Mouse (Mus musculus) CH12.LX (cell line): ENCODE measurements at regions not wholly inside any gene's neighbourhood (a gene's known extent, or its start where the extent isn't known, plus 50 kb on each side); places are given as distances from the start of the nearest gene placed in this dataset.

Experiments
- DNase-seq: peaks from one replicate; pipeline ENCODE4 v3.0.0-alpha.2; 2013; ENCODE audit errors: extremely low read depth
- H3K27ac ChIP-seq: 2 replicates; pipeline ENCODE4 v1.5.1; 2012; ENCODE audit warnings: low read depth, mild to moderate bottlenecking, control low read depth, moderate library complexity; ENCODE audit not compliant: insufficient read depth
- H3K27me3 ChIP-seq: replicated peaks from 2 replicates; pipeline ENCODE3; 2012; ENCODE audit warnings: inconsistent platforms
- H3K36me3 ChIP-seq, 2 experiments: replicated peaks in 1 of 2; 2 replicates each; pipeline versions ENCODE3 to v1.6.1; 2012; ENCODE audit warnings: inconsistent platforms in 1 of 2, low read length in 1 of 2, mild to moderate bottlenecking in 1 of 2, mixed read lengths in 1 of 2, moderate library complexity in 1 of 2; ENCODE audit not compliant: control insufficient read depth in 1 of 2, insufficient read depth in 1 of 2
- H3K4me1 ChIP-seq, 2 experiments: 2 replicates each; pipeline ENCODE4 v1.6.1; 2012; ENCODE audit warnings: inconsistent platforms in 1 of 2, moderate library complexity in 1 of 2; ENCODE audit not compliant: insufficient read depth in 2 of 2, control insufficient read depth in 1 of 2
- H3K4me2 ChIP-seq: 2 replicates; pipeline ENCODE4 v1.6.1; 2012; ENCODE audit warnings: low read depth, mild to moderate bottlenecking, control low read depth; ENCODE audit not compliant: poor library complexity, insufficient read depth, severe bottlenecking
- H3K4me3 ChIP-seq, 3 experiments: fragments of 150-350 bp in 1 of 3; sonication (generic) in 1 of 3; replicated peaks in 1 of 3; 2 replicates each; pipeline versions ENCODE3 to v1.5.1; 2011 to 2012; ENCODE audit warnings: low read depth in 2 of 3, low read length in 2 of 3, mild to moderate bottlenecking in 2 of 3, moderate library complexity in 2 of 3, control low read depth in 1 of 3, improper control_type of control experiment in 1 of 3, inconsistent platforms in 1 of 3, mixed read lengths in 1 of 3; ENCODE audit not compliant: poor library complexity in 1 of 3
- H3K79me2 ChIP-seq: replicated peaks from 2 replicates; pipeline ENCODE4 v1.6.1; 2012; ENCODE audit warnings: mild to moderate bottlenecking, moderate library complexity; ENCODE audit not compliant: control insufficient read depth, poor library complexity, insufficient read depth, severe bottlenecking; ENCODE audit errors: extremely low read depth
- H3K9ac ChIP-seq: 2 replicates; pipeline ENCODE4 v1.6.1; 2012; ENCODE audit warnings: low read depth, mild to moderate bottlenecking, control low read depth, moderate library complexity; ENCODE audit not compliant: insufficient read depth
- H3K9me3 ChIP-seq: replicated peaks from 2 replicates; pipeline ENCODE3; 2012; ENCODE audit warnings: low read length, inconsistent platforms, mixed read lengths
- BHLHE40 ChIP-seq: IDR thresholded peaks from 2 replicates; pipeline ENCODE4 v1.6.1; 2011; ENCODE audit warnings: mild to moderate bottlenecking, low read depth, low read length, improper control_type of control experiment
- CHD1 ChIP-seq: IDR thresholded peaks from 2 replicates; pipeline ENCODE4 v1.6.1; 2012; ENCODE audit warnings: low read depth, low read length, improper control_type of control experiment, inconsistent platforms
- CHD2 ChIP-seq: IDR thresholded peaks from 2 replicates; pipeline ENCODE4 v1.6.1; 2011; ENCODE audit warnings: low read length, improper control_type of control experiment
- CTCF ChIP-seq, 2 experiments: IDR thresholded peaks in 1 of 2; conservative IDR thresholded peaks in 1 of 2; 2 replicates each; pipeline ENCODE4 v1.5.1; 2011 to 2012; ENCODE audit warnings: low read depth in 2 of 2, low read length in 2 of 2, improper control_type of control experiment in 1 of 2, inconsistent platforms in 1 of 2, mild to moderate bottlenecking in 1 of 2, moderate library complexity in 1 of 2
- E2F4 ChIP-seq: IDR thresholded peaks from 2 replicates; pipeline ENCODE4 v1.6.1; 2011; ENCODE audit warnings: low read depth, low read length, improper control_type of control experiment; ENCODE audit not compliant: insufficient replicate concordance
- EP300 ChIP-seq: IDR thresholded peaks from 2 replicates; pipeline ENCODE4 v1.6.1; 2011; ENCODE audit warnings: low read length, improper control_type of control experiment
- HCFC1 ChIP-seq: IDR thresholded peaks from 2 replicates; pipeline ENCODE4 v1.6.1; 2012; ENCODE audit warnings: low read depth, mild to moderate bottlenecking, inconsistent platforms, low read length, improper control_type of control experiment
- IRF4 ChIP-seq: IDR thresholded peaks from 2 replicates; pipeline ENCODE4 v1.6.1; 2014; ENCODE audit warnings: low read depth, mild to moderate bottlenecking, inconsistent platforms, low read length, improper control_type of control experiment
- KAT2A ChIP-seq: IDR thresholded peaks from 2 replicates; pipeline ENCODE4 v1.6.1; 2012; ENCODE audit warnings: low read length, improper control_type of control experiment, inconsistent platforms; ENCODE audit not compliant: insufficient replicate concordance
- NELFE ChIP-seq: IDR thresholded peaks from 2 replicates; pipeline ENCODE4 v1.6.1; 2011; ENCODE audit warnings: low read depth, low read length, improper control_type of control experiment
- POLR2A ChIP-seq: IDR thresholded peaks from 2 replicates; pipeline ENCODE4 v1.6.1; 2011; ENCODE audit warnings: low read depth, mild to moderate bottlenecking, improper control_type of control experiment, low read length
- SIN3A ChIP-seq: IDR thresholded peaks from 2 replicates; pipeline ENCODE4 v1.6.1; 2012; ENCODE audit warnings: low read length, improper control_type of control experiment, inconsistent platforms
- SMC3 ChIP-seq: IDR thresholded peaks from 2 replicates; pipeline ENCODE4 v1.6.1; 2011; ENCODE audit warnings: low read depth, low read length, improper control_type of control experiment
- TCF12 ChIP-seq: IDR thresholded peaks from 2 replicates; pipeline ENCODE4 v1.6.1; 2014; ENCODE audit warnings: low read depth, mild to moderate bottlenecking, inconsistent platforms, low read length, improper control_type of control experiment
- USF1 ChIP-seq: IDR thresholded peaks from 2 replicates; pipeline ENCODE4 v1.6.1; 2014; ENCODE audit warnings: low read depth, mild to moderate bottlenecking, inconsistent platforms, low read length, improper control_type of control experiment
- USF2 ChIP-seq: conservative IDR thresholded peaks from 2 replicates; pipeline ENCODE4 v1.6.1; 2011; ENCODE audit warnings: low read depth, low read length, improper control_type of control experiment
- ZC3H11A ChIP-seq: IDR thresholded peaks from 2 replicates; pipeline ENCODE4 v1.6.1; 2012; ENCODE audit warnings: low read depth, mild to moderate bottlenecking, inconsistent platforms, low read length, improper control_type of control experiment
- ZNF384 ChIP-seq: IDR thresholded peaks from 2 replicates; pipeline ENCODE4 v1.6.1; 2012; ENCODE audit warnings: low read depth, low read length, improper control_type of control experiment, inconsistent platforms
- dilution Hi-C: fragments of 300-500 bp; cut with MboI; formaldehyde crosslinking; loops from 2 replicates; pipeline ENCODE4 v1.14.3; 2020; ENCODE audit warnings: low sequenced_read_pairs; ENCODE audit not compliant: extremely low pct_unique_long_range_greater_than_20kb, extremely low pct_ligation_motif_present
- in situ Hi-C: fragments of 300-500 bp; cut with MboI; formaldehyde crosslinking; loops from 3 replicates; pipeline ENCODE4 v1.14.3; 2019; ENCODE audit warnings: low sequenced_read_pairs, low pct_ligation_motif_present, low pct_unique_long_range_greater_than_20kb, mixed read lengths

GRCm38 (mm10) chr1:89337861-89338260 is 116.7 kb upstream of the Agap1 start:
- dilution Hi-C loops: no loop called here
- no peak overlapping the region for H3K27ac ChIP-seq

GRCm38 (mm10) chr1:89342794-89343193 is 111.8 kb upstream of the Agap1 start:
- Histone ChIP-seq H3K9ac (no peak overlapping the region), H3K4me2 (no peak overlapping the region), H3K9me3 (peaks cover 64% of the 10 kb centered on the region), H3K4me1 (no peaks in the 10 kb centered on the region), H3K79me2 (no peaks in the 10 kb centered on the region), H3K27ac (no peak overlapping the region), H3K36me3 (no peaks in the 10 kb centered on the region), H3K27me3 (no peaks in the 10 kb centered on the region), H3K4me3 (no peak overlapping the region)
- TF ChIP-seq CHD1: no peak
- TF ChIP-seq TCF12: no peak
- TF ChIP-seq SMC3: no peak
- no peak for TF ChIP-seq HCFC1
- no peak for TF ChIP-seq ZNF384
- no peak for TF ChIP-seq KAT2A
- no peak for TF ChIP-seq CTCF (conservative IDR thresholded peaks at IDR 0.05 in 1 of 2, IDR thresholded peaks at IDR 0.05 in 1 of 2; ENCODE audit: low read depth in 2 of 2, low read length in 2 of 2)
- no peak for TF ChIP-seq E2F4
- no peak for TF ChIP-seq POLR2A
- TF ChIP-seq ZC3H11A: no peak
- in situ Hi-C loops (no loop called here), dilution Hi-C loops (no loop called here)
- DNase-seq: no peak

More at GRCm38 (mm10) chr1:89337861-89338260, 116.7 kb upstream of the Agap1 start:
- Histone ChIP-seq H3K27me3 (no peaks in the 10 kb centered on the region), H3K4me1 (no peaks in the 10 kb centered on the region), H3K36me3 (no peaks in the 10 kb centered on the region), H3K79me2 (no peaks in the 10 kb centered on the region), H3K9ac (no peak overlapping the region), H3K4me3 (no peak overlapping the region), H3K9me3 (peaks cover 66% of the 10 kb centered on the region)
- no peak for DNase-seq
- in situ Hi-C loops: no loop called here
- no peak for TF ChIP-seq SIN3A
- TF ChIP-seq KAT2A: no peak
- TF ChIP-seq E2F4: no peak
- TF ChIP-seq EP300: no peak
- no peak for TF ChIP-seq NELFE
- no peak for TF ChIP-seq IRF4
- TF ChIP-seq USF2: no peak
- TF ChIP-seq, all 38 proteins: peak for 0
- no peak overlapping the region for H3K4me2 ChIP-seq

DNA sequence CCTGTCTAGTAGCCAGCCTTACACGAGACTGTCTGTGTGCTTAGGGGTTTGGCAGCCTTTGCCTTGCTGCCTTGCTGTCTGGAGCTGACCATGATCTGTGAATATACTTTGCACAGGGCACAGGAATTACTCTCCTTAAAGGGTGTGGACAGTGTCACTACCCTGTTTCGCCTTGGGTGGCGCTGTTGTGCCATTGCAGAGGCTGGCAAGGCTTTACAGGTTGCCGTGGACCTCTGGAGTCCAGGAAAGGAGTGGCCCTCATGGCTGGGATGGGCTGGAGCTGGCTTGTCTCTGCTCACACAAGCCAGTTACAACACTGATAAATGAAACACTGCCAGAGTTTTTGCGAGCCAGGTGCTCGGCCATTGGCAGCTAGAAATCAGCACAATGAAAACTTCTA is 110.1 kb upstream of the Agap1 start:
- in situ Hi-C loops (no loop called here), dilution Hi-C loops (no loop called here)
- no peaks in the 10 kb centered on the region for H3K27me3 ChIP-seq
- H3K4me1 ChIP-seq: no peaks in the 10 kb centered on the region
- no peak overlapping the region for H3K4me2 ChIP-seq
- H3K79me2 ChIP-seq: no peaks in the 10 kb centered on the region
- H3K27ac ChIP-seq: no peak overlapping the region
- no peaks in the 10 kb centered on the region for H3K36me3 ChIP-seq
- H3K4me3 ChIP-seq: no peak overlapping the region
- DNase-seq: no peak
- H3K9me3 ChIP-seq: peaks cover 69% of the 10 kb centered on the region
- H3K9ac ChIP-seq: no peak overlapping the region
- TF ChIP-seq CHD2 (no peak), CTCF (conservative IDR thresholded peaks at IDR 0.05 in 1 of 2, IDR thresholded peaks at IDR 0.05 in 1 of 2; ENCODE audit: low read depth in 2 of 2, low read length in 2 of 2) (no peak), KAT2A (no peak), SIN3A (no peak), USF1 (no peak), IRF4 (no peak), SMC3 (no peak), USF2 (no peak), BHLHE40 (no peak)
